In the genomic region with DNA sequence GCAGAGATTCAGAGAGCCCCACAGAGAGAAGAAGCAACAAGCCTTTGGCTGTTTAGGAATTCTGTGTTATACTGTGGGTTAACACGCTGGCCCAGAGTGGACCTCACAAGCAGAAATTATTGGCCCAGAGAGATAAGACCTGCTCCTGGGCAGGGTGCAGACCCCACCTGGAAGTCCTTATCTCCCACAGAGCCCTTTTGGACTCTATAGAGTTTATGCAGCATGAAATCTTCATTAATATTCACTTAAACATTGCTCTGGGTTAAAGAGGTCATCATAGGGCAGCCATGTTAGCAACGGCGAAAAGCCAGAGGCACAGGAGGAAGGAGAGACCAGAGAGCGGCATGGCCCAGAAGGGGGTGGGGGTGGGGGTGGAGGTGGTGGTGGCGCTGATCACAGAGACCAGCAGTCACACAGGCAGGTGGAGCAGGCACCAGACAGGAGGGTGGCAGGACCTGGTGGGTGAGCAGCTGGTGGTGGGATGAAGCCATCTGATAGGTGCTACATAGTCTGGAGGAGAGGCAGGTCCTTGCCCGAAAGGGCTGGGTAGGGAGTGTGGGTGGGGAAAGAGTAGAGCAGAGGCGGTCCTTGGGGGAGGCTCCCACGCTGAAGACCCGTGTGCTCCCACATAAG, we compare ENCODE assay signal across 20 mouse cellular contexts. TPM values are rescaled to one million over a fixed set of nuclear protein-coding genes. Genes with fewer than 3 reads are reported as not detected.
DNase-seq lines count a peak whose midpoint lies in the region; ATAC-seq and TF ChIP-seq lines count a peak whose summit lies in the region.
"Had no signal": no experiment of that assay in that cellular context is flagged by ENCODE, and none has a peak within 500 bp of the region (broad histone marks: within the 10 kb centered on the region; RNA-seq: fewer than 3 reads in every experiment).

No protein-coding gene starts in this region.

- 0 out of 2 replicates have a peak, but pooled peaks have one; percentile 29 for ATAC-seq in hindbrain, postnatal 0 days
- ATAC-seq in hindbrain, embryonic 14.5 days (ENCODE audit: low FRiP score): no peak
- peak; percentile 41; the same call in 1 of the 2 replicates for ATAC-seq in lung, embryonic 14.5 days (ENCODE audit: insufficient read depth)
- ATAC-seq in intestine, postnatal 0 days: peak; percentile 85
- peak; percentile 59 for ATAC-seq in stomach, postnatal 0 days (ENCODE audit: low FRiP score, low TSS enrichment)
- ATAC-seq: lung, postnatal 0 days had no signal

- TF ChIP-seq CTCF in hindbrain, postnatal 0 days (IDR thresholded peaks at IDR 0.05; ENCODE audit: low read depth): no peak
- no peak for TF ChIP-seq CTCF in lung, embryonic 14.5 days (IDR thresholded peaks at IDR 0.05; ENCODE audit: low read depth)
- TF ChIP-seq CTCF in intestine, postnatal 0 days (IDR thresholded peaks at IDR 0.05; ENCODE audit: low read depth): no peak
- TF ChIP-seq CTCF in stomach, postnatal 0 days (IDR thresholded peaks at IDR 0.05; ENCODE audit: low read depth): no peak

- 77% methylated on average over 9 of the region's 9 CpGs for WGBS in hindbrain, postnatal 0 days
- WGBS in hindbrain, embryonic 14.5 days: 75% methylated on average over 9 of the region's 9 CpGs
- WGBS in lung, embryonic 14.5 days: 53% methylated on average over 9 of the region's 9 CpGs
- 25% methylated on average over 9 of the region's 9 CpGs for WGBS in intestine, postnatal 0 days
- 40% methylated on average over 9 of the region's 9 CpGs for WGBS in stomach, postnatal 0 days

- no peak overlapping the region for H3K4me3 ChIP-seq in hindbrain, postnatal 0 days (ENCODE audit: low read length)
- no peak overlapping the region for H3K4me3 ChIP-seq in hindbrain, embryonic 14.5 days (replicated peaks; ENCODE audit: low read length)
- no peak overlapping the region for H3K4me3 ChIP-seq in lung, embryonic 14.5 days (ENCODE audit: low read depth, low read length)
- 0 out of 2 replicates have a peak overlapping the region, but pooled peaks have one; percentile 5 for H3K4me3 ChIP-seq in intestine, postnatal 0 days (ENCODE audit: low read depth, low read length)
- no peak overlapping the region for H3K4me3 ChIP-seq in stomach, postnatal 0 days (ENCODE audit: low read depth, low read length)
- H3K4me3 ChIP-seq: embryonic facial prominence, embryonic 13.5 days; forebrain, embryonic 10.5 days; hindbrain, embryonic 13.5 days had no signal

- H3K36me3 ChIP-seq in hindbrain, postnatal 0 days (ENCODE audit: insufficient read depth, low read length): no peaks in the 10 kb centered on the region
- no peaks in the 10 kb centered on the region for H3K36me3 ChIP-seq in hindbrain, embryonic 14.5 days (replicated peaks; ENCODE audit: control insufficient read depth, insufficient read depth)
- H3K36me3 ChIP-seq in lung, embryonic 14.5 days (ENCODE audit: insufficient read depth): no peaks in the 10 kb centered on the region
- no peaks in the 10 kb centered on the region for H3K36me3 ChIP-seq in intestine, postnatal 0 days (ENCODE audit: control insufficient read depth, insufficient read depth)
- H3K36me3 ChIP-seq in stomach, postnatal 0 days (ENCODE audit: control insufficient read depth, insufficient read depth, low read length): no peaks in the 10 kb centered on the region
- H3K36me3 ChIP-seq: embryonic facial prominence, embryonic 13.5 days; forebrain, embryonic 10.5 days; G1E; hindbrain, embryonic 13.5 days had no signal

- DNase-seq in hindbrain, postnatal 0 days (ENCODE audit: low spot score): no peak
- no peak for DNase-seq in hindbrain, embryonic 14.5 days (ENCODE audit: low spot score)
- no peak for DNase-seq in lung, embryonic 14.5 days
- no peak for DNase-seq in lung, postnatal 10 days
- no peak for DNase-seq in stomach, postnatal 0 days (ENCODE audit: low spot score)
- DNase-seq in adrenal gland, postnatal 4 days (ENCODE audit: low spot score in 2 of 2): no peak
- DNase-seq: cerebellum, adult 11-12 months; cerebellum, postnatal 36 days; gastrocnemius, postnatal 14 days; kidney, postnatal 14 days had no signal

- no peak overlapping the region for H3K4me2 ChIP-seq in hindbrain, postnatal 0 days (ENCODE audit: low read depth, low read length)
- H3K4me2 ChIP-seq in hindbrain, embryonic 14.5 days (replicated peaks): no peak overlapping the region
- no peak overlapping the region for H3K4me2 ChIP-seq in lung, embryonic 14.5 days
- H3K4me2 ChIP-seq in intestine, postnatal 0 days (replicated peaks; ENCODE audit: low read depth): peak overlapping the region; percentile 44
- no peak overlapping the region for H3K4me2 ChIP-seq in stomach, postnatal 0 days (replicated peaks; ENCODE audit: low read depth)
- H3K4me2 ChIP-seq: embryonic facial prominence, embryonic 13.5 days; hindbrain, embryonic 13.5 days had no signal

- no peak overlapping the region for H3K27ac ChIP-seq in hindbrain, postnatal 0 days
- no peak overlapping the region for H3K27ac ChIP-seq in hindbrain, embryonic 14.5 days
- H3K27ac ChIP-seq in lung, embryonic 14.5 days (ENCODE audit: low read depth): no peak overlapping the region
- H3K27ac ChIP-seq in intestine, postnatal 0 days (ENCODE audit: low read depth, low read length): peak overlapping the region; percentile 80
- H3K27ac ChIP-seq in stomach, postnatal 0 days (replicated peaks): peak overlapping the region; percentile 30; the same call in 1 of the 2 replicates
- H3K27ac ChIP-seq: embryonic facial prominence, embryonic 13.5 days; hindbrain, embryonic 13.5 days had no signal

- H3K9ac ChIP-seq in hindbrain, postnatal 0 days (replicated peaks; ENCODE audit: low read length): no peak overlapping the region
- H3K9ac ChIP-seq in hindbrain, embryonic 14.5 days: no peak overlapping the region
- H3K9ac ChIP-seq in lung, embryonic 14.5 days: no peak overlapping the region
- no peak overlapping the region for H3K9ac ChIP-seq in intestine, postnatal 0 days (ENCODE audit: low read depth, low read length)
- H3K9ac ChIP-seq in stomach, postnatal 0 days (ENCODE audit: low read length): no peak overlapping the region
- H3K9ac ChIP-seq: embryonic facial prominence, embryonic 13.5 days; hindbrain, embryonic 13.5 days had no signal

- H3K9me3 ChIP-seq in hindbrain, postnatal 0 days (ENCODE audit: low read length): no peaks in the 10 kb centered on the region
- no peaks in the 10 kb centered on the region for H3K9me3 ChIP-seq in hindbrain, embryonic 14.5 days (ENCODE audit: control insufficient read depth, low read length)
- no peaks in the 10 kb centered on the region for H3K9me3 ChIP-seq in lung, embryonic 14.5 days (ENCODE audit: low read depth, low read length)
- H3K9me3 ChIP-seq in intestine, postnatal 0 days (ENCODE audit: control insufficient read depth): no peaks in the 10 kb centered on the region
- no peaks in the 10 kb centered on the region for H3K9me3 ChIP-seq in stomach, postnatal 0 days (ENCODE audit: control insufficient read depth, low read length)
- H3K9me3 ChIP-seq: embryonic facial prominence, embryonic 13.5 days; hindbrain, embryonic 13.5 days had no signal

- no peaks in the 10 kb centered on the region for H3K27me3 ChIP-seq in hindbrain, postnatal 0 days (ENCODE audit: insufficient read depth, low read length)
- no peaks in the 10 kb centered on the region for H3K27me3 ChIP-seq in hindbrain, embryonic 14.5 days (ENCODE audit: control insufficient read depth, insufficient read depth, low read length)
- H3K27me3 ChIP-seq in lung, embryonic 14.5 days (ENCODE audit: insufficient read depth, low read length): no peaks in the 10 kb centered on the region
- H3K27me3 ChIP-seq in intestine, postnatal 0 days (replicated peaks; ENCODE audit: control insufficient read depth, insufficient read depth, low read length): no peaks in the 10 kb centered on the region
- no peaks in the 10 kb centered on the region for H3K27me3 ChIP-seq in stomach, postnatal 0 days (ENCODE audit: control insufficient read depth, insufficient read depth, low read length)
- H3K27me3 ChIP-seq: embryonic facial prominence, embryonic 13.5 days; hindbrain, embryonic 13.5 days had no signal

- no peaks in the 10 kb centered on the region for H3K4me1 ChIP-seq in hindbrain, postnatal 0 days (ENCODE audit: insufficient read depth, low read length)
- no peaks in the 10 kb centered on the region for H3K4me1 ChIP-seq in hindbrain, embryonic 14.5 days (replicated peaks; ENCODE audit: control insufficient read depth, insufficient read depth, low read length)
- H3K4me1 ChIP-seq in lung, embryonic 14.5 days (ENCODE audit: insufficient read depth): no peaks in the 10 kb centered on the region
- peaks cover 14% of the 10 kb centered on the region; the same call in 1 of the 2 replicates for H3K4me1 ChIP-seq in intestine, postnatal 0 days (replicated peaks; ENCODE audit: control insufficient read depth, insufficient read depth, low read length)
- no peaks in the 10 kb centered on the region; the same call in 1 of the 2 replicates for H3K4me1 ChIP-seq in stomach, postnatal 0 days (replicated peaks; ENCODE audit: control insufficient read depth, insufficient read depth)

- no peak for TF ChIP-seq EP300 in stomach, postnatal 0 days (optimal IDR thresholded peaks at IDR 0.05)

RNA-seq across cellular contexts. Expression of gene Muc4, which starts 27.7 kb away (rescaled TPM):
- total RNA-seq in hindbrain, postnatal 0 days (2014; rRNA removed): not detected in 2 replicates
- polyA plus RNA-seq in hindbrain, postnatal 0 days (2015; fragmentation: Nextera tagmentation; extraction: Ambion mirVana): not detected in 2 replicates
- not detected in 2 replicates for polyA plus RNA-seq in hindbrain, embryonic 14.5 days (2014; fragmentation: Nextera tagmentation; extraction: Ambion mirVana)
- polyA plus RNA-seq in lung, embryonic 14.5 days (2014; fragmentation: Nextera tagmentation; extraction: Ambion mirVana): 0.67 and 0.93 TPM in 2 replicates
- polyA plus RNA-seq in intestine, postnatal 0 days (2015; fragmentation: Nextera tagmentation; extraction: Ambion mirVana): 0.95 and 1.0 TPM in 2 replicates
- 2.5 and 2.8 TPM in 2 replicates for polyA plus RNA-seq in stomach, postnatal 0 days (2015; fragmentation: Nextera tagmentation; extraction: Ambion mirVana)
- under 1 TPM; 0.34 to 0.42 TPM for total RNA-seq in adrenal gland, postnatal 4 days (2021)
- total RNA-seq: adrenal gland, adult 18-20 months; layer of hippocampus, postnatal 14 days had no signal
- polyA plus RNA-seq: G1E; heart, embryonic 14.5 days; hindbrain, embryonic 13.5 days; limb, embryonic 11.5 days had no signal

Comparison
In these comparisons a context has a peak if more than half of its experiments do, and no peak if none do; other contexts are left out.
1. H3K27ac ChIP-seq: peak in intestine, postnatal 0 days (single experiment) and stomach, postnatal 0 days (single experiment); none in hindbrain, postnatal 0 days (single experiment), hindbrain, embryonic 14.5 days (single experiment) and lung, embryonic 14.5 days (single experiment).